Mouse (Mus musculus) forebrain, embryonic 11.5 days (tissue): ENCODE data around the gene Plgrkt. TPM values are rescaled to one million over a fixed set of nuclear protein-coding genes. Genes with fewer than 3 reads are reported as not detected.

Experiments
- ATAC-seq: fragments of 200-750 bp; cut with Nextera tagmentation; replicated peaks from 2 replicates; pipeline ENCODE4 v1.8.0; 2017; ENCODE audit warnings: moderate TSS enrichment; ENCODE audit not compliant: low FRiP score
- DNase-seq: peaks from one replicate; pipeline ENCODE4 v3.0.0-alpha.2; 2017; ENCODE audit warnings: low spot score
- H3K27ac ChIP-seq: fragments of 300-500 bp; sonication (generic); 2 replicates; pipeline ENCODE4 v1.5.1; 2014; ENCODE audit warnings: low read depth, low read length
- H3K27me3 ChIP-seq: fragments of 300-500 bp; sonication (generic); 2 replicates; pipeline ENCODE4 v1.6.1; 2014; ENCODE audit warnings: mild to moderate bottlenecking, low read length, mixed read lengths; ENCODE audit not compliant: control insufficient read depth, insufficient read depth
- H3K36me3 ChIP-seq: fragments of 300-500 bp; sonication (generic); 2 replicates; pipeline ENCODE4 v1.6.1; 2014; ENCODE audit warnings: mild to moderate bottlenecking, low read length, moderate library complexity, mixed read lengths; ENCODE audit not compliant: control insufficient read depth, insufficient read depth
- H3K4me1 ChIP-seq: fragments of 300-500 bp; sonication (generic); replicated peaks from 2 replicates; pipeline ENCODE4 v1.6.1; 2014; ENCODE audit warnings: low read length, mixed read lengths; ENCODE audit not compliant: control insufficient read depth, insufficient read depth
- H3K4me2 ChIP-seq: fragments of 300-500 bp; sonication (generic); 2 replicates; pipeline ENCODE4 v1.6.1; 2014; ENCODE audit warnings: low read depth, mild to moderate bottlenecking, low read length, moderate library complexity, mixed read lengths; ENCODE audit not compliant: severe bottlenecking
- H3K4me3 ChIP-seq: fragments of 300-500 bp; sonication (generic); 2 replicates; pipeline ENCODE4 v1.5.1; 2014; ENCODE audit warnings: low read depth, low read length
- H3K9ac ChIP-seq: fragments of 300-500 bp; sonication (generic); 2 replicates; pipeline ENCODE4 v1.6.1; 2014; ENCODE audit warnings: low read length
- H3K9me3 ChIP-seq: fragments of 300-500 bp; sonication (generic); 2 replicates; pipeline ENCODE4 v1.6.1; 2016; ENCODE audit warnings: low read length, mixed read lengths; ENCODE audit not compliant: control insufficient read depth
- WGBS: fragments of 180-500 bp; shearing (Covaris S2); extraction: QIAGEN DNeasy Blood & Tissue Kit; methylation state at CpG from one replicate; pipeline ENCODE4 v1.1.7; 2014; 5-methylcytosine and 5-hydroxymethylcytosine counted together
- polyA plus RNA-seq: library from polyadenylated mRNA; unstranded; fragments of >200 nt; fragmentation: Nextera tagmentation; extraction: Ambion mirVana; gene quantifications from 2 replicates; pipeline ENCODE4 v1.2.1, GENCODE M21; 2014

Gene Plgrkt
- polyA plus RNA-seq, 1 experiment from 2014 or later: 55.7 TPM

GRCm38 (mm10) chr19:29365105-29365504, 2.1 kb downstream of the Plgrkt start:
- Histone ChIP-seq H3K27me3 (no peaks in the 10 kb centered on the region), H3K9me3 (no peaks in the 10 kb centered on the region), H3K27ac (no peak overlapping the region), H3K4me2 (no peak overlapping the region), H3K4me1 (peaks cover 4% of the 10 kb centered on the region), H3K36me3 (no peaks in the 10 kb centered on the region), H3K4me3 (no peak overlapping the region), H3K9ac (no peak overlapping the region)
- DNase-seq (no peak), ATAC-seq (no peak)
- 22% methylated on average over 3 of the region's 3 CpGs for WGBS

- no peaks in the 10 kb centered on the region for H3K9me3 ChIP-seq
- no peaks in the 10 kb centered on the region for H3K27me3 ChIP-seq
- H3K9ac ChIP-seq: no peak overlapping the region
- ATAC-seq (no peak), DNase-seq (no peak)
- WGBS: 83% methylated on average over 5 of the region's 5 CpGs
- H3K4me2 ChIP-seq: no peak overlapping the region
- H3K4me1 ChIP-seq: peaks cover 4% of the 10 kb centered on the region
- H3K4me3 ChIP-seq: no peak overlapping the region
- H3K36me3 ChIP-seq: no peaks in the 10 kb centered on the region
- H3K27ac ChIP-seq: no peak overlapping the region
These were observed 3.1 kb downstream of the Plgrkt start for GRCm38 (mm10) chr19:29364076-29364475.

GRCm38 (mm10) chr19:29363557-29363956, 3.6 kb downstream of the Plgrkt start:
- Histone ChIP-seq H3K27me3 (no peaks in the 10 kb centered on the region), H3K27ac (no peak overlapping the region), H3K4me3 (no peak overlapping the region), H3K9me3 (no peaks in the 10 kb centered on the region), H3K4me2 (no peak overlapping the region), H3K4me1 (peaks cover 4% of the 10 kb centered on the region), H3K36me3 (no peaks in the 10 kb centered on the region), H3K9ac (no peak overlapping the region)
- no peak for DNase-seq
- WGBS: 90% methylated on average over 7 of the region's 7 CpGs
- no peak for ATAC-seq

GRCm38 (mm10) chr19:29362173-29362930, 4.8 kb downstream of the Plgrkt start:
- Histone ChIP-seq H3K4me3 (peak overlapping the region; percentile 47), H3K36me3 (no peaks in the 10 kb centered on the region), H3K27ac (no peak overlapping the region), H3K27me3 (no peaks in the 10 kb centered on the region), H3K4me2 (peak overlapping the region; percentile 88), H3K4me1 (peaks cover 4% of the 10 kb centered on the region), H3K9ac (peak overlapping the region; percentile 58; the same call in 1 of the 2 replicates), H3K9me3 (no peaks in the 10 kb centered on the region)
- ATAC-seq: no peak
- DNase-seq: no peak
- 52% methylated on average over 13 of the region's 13 CpGs for WGBS

- H3K27ac ChIP-seq: no peak overlapping the region
- H3K9me3 ChIP-seq: no peaks in the 10 kb centered on the region
- peak overlapping the region; percentile 47 for H3K4me3 ChIP-seq
These were observed 5.6 kb downstream of the Plgrkt start for GRCm38 (mm10) chr19:29361468-29362130.

GRCm38 (mm10) chr19:29360251-29360650, 6.9 kb downstream of the Plgrkt start:
- no peak for DNase-seq

More at GRCm38 (mm10) chr19:29361468-29362130, 5.6 kb downstream of the Plgrkt start:
- H3K9ac ChIP-seq: peak overlapping the region; percentile 58
- peak; percentile 91 for DNase-seq
- no peaks in the 10 kb centered on the region for H3K36me3 ChIP-seq
- no peaks in the 10 kb centered on the region for H3K27me3 ChIP-seq
- 2% methylated on average over 33 of the region's 33 CpGs for WGBS
- ATAC-seq: peak; percentile 100
- H3K4me2 ChIP-seq: peak overlapping the region; percentile 88
- H3K4me1 ChIP-seq: peaks cover 4% of the 10 kb centered on the region

GRCm38 (mm10) chr19:29356281-29356680, 10.9 kb downstream of the Plgrkt start:
- Histone ChIP-seq H3K27me3 (no peaks in the 10 kb centered on the region), H3K4me2 (no peak overlapping the region), H3K4me1 (peaks cover 1% of the 10 kb centered on the region), H3K36me3 (no peaks in the 10 kb centered on the region), H3K4me3 (no peak overlapping the region), H3K27ac (no peak overlapping the region), H3K9me3 (no peaks in the 10 kb centered on the region), H3K9ac (no peak overlapping the region)
- ATAC-seq: no peak
- WGBS: 85% methylated on average over 11 of the region's 11 CpGs
- DNase-seq: no peak

More at GRCm38 (mm10) chr19:29360251-29360650, 6.9 kb downstream of the Plgrkt start:
- no peak overlapping the region for H3K9ac ChIP-seq
- no peak overlapping the region for H3K27ac ChIP-seq
- no peaks in the 10 kb centered on the region for H3K27me3 ChIP-seq
- no peak overlapping the region for H3K4me2 ChIP-seq
- no peak for ATAC-seq
- H3K4me1 ChIP-seq: peaks cover 4% of the 10 kb centered on the region
- no peaks in the 10 kb centered on the region for H3K9me3 ChIP-seq
- WGBS: 87% methylated on average over 5 of the region's 5 CpGs
- no peak overlapping the region for H3K4me3 ChIP-seq
- H3K36me3 ChIP-seq: no peaks in the 10 kb centered on the region

GRCm38 (mm10) chr19:29354895-29355877, 12.0 kb downstream of the Plgrkt start:
- peak overlapping the region; percentile 59 for H3K4me2 ChIP-seq
- no peaks in the 10 kb centered on the region for H3K4me1 ChIP-seq
- no peaks in the 10 kb centered on the region for H3K27me3 ChIP-seq
- peak; percentile 93 for DNase-seq
- H3K4me3 ChIP-seq: peak overlapping the region; percentile 23
- peak overlapping the region; percentile 37; the same call in 1 of the 2 replicates for H3K9ac ChIP-seq
- H3K36me3 ChIP-seq: no peaks in the 10 kb centered on the region
- WGBS: 4% methylated on average over 20 of the region's 20 CpGs
- no peak overlapping the region for H3K27ac ChIP-seq
- no peaks in the 10 kb centered on the region for H3K9me3 ChIP-seq
- peak; percentile 64 for ATAC-seq
